Mouse (Mus musculus) retina, postnatal 1 day (tissue): ENCODE measurements around the gene Zfp239.
A peak's percentile ranks its signal among the peaks of the same experiment; 100 is the strongest.

Source experiments
- DNase-seq: peaks from one replicate; pipeline ENCODE4 v3.0.0-alpha.2; 2012

Zfp239 gene

DNA sequence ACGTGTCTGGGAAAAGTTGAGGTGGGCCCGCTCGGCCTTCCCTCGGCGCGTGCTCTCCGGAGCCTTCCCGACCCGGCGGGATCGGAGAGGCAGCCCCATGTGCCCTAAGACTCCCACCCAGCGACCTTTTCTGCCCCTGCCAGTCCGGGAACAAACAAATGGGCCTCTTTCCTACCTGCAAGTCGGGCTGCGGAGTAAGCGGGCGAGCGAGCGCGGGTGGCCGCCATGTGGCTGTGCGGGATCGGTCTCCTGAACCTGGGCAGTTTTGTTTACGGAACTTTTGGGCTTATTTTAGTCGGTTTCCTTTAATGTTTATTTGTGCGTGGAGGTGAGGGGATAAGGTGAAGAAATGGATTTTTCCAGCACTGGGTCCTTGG lies 46.1 kb downstream of the Zfp239 start:
- no peak for DNase-seq

DNA sequence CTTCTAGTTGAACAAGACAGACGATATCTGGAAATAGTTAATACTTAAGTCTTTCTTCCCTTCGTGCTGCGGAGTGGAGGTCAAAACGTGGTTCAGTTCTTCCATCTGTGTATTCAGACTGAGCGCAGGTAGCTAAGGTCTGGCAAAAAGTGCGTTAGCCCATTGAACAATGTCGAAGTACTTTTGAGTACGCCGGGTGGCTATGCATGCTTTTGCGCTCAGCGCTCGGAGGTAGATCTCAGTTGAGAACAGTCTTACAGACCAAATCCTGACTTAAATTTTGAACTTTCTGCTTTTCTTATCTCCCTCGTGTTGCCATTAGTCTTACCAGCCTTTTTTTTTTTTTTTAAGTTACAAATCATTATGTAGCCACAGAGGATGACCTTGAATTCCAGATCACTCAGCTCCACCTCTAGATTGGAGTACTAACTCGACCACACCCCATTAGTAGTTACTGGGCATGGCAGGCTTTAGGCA lies 46.6 kb downstream of the Zfp239 start:
- DNase-seq, result no peak

DNA sequence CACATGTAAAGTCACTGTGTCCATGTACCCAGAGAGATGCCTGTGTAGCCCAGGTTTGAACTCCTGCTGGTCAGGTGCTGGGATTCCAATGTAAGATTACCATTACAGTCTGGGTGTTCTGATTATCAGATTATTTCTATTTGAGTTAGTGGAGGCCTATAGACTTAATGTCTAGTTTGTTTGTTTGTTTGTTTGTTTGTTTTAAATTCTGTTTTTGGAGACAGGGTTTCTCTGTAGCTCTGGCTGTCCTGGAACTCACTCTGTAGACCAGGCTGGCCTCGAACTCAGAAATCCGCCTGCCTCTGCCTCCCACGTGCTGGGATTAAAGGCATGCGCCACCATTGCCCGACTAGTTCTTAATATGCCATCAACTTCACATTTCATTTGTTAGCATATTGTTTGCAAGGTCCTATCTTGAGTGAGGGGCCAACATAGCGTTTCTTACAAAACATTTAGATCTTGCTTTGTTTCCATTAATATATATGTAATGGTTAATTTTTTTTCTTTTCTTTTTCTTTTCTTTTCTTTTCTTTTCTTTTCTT lies 48.3 kb downstream of the Zfp239 start:
- no peak for DNase-seq

DNA sequence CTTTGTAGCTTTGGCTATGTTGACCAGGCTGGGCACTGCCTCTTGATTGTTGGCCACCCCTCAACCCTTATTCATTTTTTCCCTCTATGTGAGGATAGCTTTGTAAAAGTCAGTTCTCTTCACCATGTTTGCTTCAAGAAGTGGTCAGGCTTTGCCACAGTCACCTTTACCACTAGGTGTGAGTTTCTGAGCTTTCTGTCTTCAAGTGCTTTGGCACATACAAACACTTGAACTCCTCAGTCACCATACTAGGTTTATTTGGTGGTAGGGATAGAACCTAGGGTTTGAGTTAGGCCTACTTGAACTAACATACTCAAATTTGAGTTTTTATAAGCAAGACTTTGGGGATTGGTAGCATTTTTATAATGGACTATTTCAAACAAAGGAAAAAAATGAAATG lies 52.6 kb downstream of the Zfp239 start:
- no peak for DNase-seq

DNA sequence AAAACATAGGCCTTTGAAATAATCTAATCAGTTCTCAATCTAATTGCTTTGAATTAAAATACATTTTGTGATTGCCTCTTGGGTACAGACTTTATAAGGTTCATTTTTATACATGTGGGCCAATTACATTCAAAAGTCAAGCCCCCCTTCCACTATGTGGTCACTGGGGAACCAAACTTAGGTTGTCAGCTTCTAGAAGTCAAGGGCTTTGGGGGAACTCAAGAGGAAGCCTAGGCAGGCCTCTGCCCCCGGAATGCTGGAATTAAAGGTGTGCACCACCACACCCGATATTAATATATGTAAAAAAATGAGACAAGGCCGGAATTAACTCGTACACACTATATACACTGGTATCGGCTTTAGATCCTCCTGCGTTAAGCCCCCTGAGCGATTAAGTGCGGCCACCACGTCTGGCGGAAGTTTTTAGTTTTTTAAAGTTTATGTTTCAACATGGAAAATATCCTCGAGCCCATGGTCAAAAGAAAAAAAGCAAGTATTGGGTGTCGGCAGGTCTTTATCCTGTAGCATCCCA lies 54.4 kb downstream of the Zfp239 start:
- DNase-seq, result no peak

DNA sequence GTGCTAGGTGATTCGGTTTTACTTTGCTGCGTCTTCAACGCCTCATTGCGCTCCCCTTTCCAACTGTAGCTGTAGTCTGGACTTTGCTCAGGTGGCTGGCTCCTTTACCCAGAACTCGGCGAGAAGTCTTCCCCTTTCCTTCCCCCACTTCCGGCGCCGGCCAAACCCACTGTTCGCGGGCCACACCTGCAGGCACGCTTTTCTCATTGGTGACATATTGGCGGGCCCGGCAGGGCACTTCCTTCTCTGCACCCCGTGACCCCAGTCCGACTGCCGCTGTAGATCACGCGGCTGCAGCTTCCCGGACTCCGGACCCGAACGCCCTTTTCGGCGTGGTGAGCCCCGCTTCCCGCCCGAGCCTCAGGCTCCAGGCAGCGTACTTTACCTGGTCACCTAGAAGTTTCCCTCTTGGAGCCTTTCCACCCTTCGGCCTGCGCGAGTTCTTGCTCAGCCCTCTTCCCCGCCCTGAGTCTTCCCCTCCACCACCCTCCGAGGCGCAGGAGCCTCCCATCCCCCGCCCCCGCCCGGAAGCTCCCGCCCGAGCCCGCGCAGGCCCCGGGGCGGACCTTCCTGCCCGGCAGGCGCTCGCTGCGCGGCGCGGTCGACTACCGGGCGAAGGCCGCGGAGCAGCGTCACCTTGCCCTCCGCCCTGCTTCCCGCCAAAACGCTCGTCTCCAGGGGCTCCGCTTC lies 55.0 kb downstream of the Zfp239 start:
- peak; percentile 87 for DNase-seq

DNA sequence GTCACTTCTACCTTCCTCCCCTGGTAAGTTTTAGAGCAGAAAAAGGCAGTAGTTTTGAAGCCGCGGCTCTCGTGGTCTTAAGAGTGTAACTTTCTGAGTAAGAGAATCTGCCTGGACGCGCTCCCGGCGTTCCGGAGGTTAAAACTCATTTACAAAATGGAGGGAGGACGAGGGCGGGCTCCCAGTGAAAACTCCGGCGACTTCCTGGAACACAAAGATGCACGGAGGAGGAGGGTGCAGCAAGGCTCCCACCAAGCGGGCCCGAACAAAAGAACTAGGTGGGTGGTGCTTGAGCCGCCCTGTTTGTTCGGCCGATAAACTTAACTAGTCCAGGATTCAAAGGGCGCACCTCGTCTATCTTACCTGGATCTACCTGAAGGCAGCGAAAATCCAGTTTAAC lies 55.7 kb downstream of the Zfp239 start:
- peak; percentile 76 for DNase-seq

DNA sequence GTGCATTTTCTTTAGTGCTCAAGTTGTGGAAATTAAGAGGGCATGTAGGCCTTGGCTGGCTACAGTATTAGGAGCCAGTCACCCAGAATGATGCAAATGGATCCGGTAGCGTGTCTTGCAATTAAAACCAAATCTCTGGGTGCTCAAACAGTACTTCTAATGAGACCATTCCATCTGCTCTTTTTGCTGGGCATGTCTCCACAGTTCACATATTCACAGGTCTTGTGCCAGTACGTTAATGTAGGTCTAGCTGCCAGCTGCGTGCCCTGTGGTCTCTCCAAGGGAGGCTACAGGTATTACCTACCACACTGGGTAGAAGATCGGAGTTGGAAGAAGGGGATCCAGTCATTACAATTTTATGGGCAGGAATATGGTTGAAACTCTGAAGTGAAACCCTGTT lies 56.1 kb downstream of the Zfp239 start:
- no peak for DNase-seq

DNA sequence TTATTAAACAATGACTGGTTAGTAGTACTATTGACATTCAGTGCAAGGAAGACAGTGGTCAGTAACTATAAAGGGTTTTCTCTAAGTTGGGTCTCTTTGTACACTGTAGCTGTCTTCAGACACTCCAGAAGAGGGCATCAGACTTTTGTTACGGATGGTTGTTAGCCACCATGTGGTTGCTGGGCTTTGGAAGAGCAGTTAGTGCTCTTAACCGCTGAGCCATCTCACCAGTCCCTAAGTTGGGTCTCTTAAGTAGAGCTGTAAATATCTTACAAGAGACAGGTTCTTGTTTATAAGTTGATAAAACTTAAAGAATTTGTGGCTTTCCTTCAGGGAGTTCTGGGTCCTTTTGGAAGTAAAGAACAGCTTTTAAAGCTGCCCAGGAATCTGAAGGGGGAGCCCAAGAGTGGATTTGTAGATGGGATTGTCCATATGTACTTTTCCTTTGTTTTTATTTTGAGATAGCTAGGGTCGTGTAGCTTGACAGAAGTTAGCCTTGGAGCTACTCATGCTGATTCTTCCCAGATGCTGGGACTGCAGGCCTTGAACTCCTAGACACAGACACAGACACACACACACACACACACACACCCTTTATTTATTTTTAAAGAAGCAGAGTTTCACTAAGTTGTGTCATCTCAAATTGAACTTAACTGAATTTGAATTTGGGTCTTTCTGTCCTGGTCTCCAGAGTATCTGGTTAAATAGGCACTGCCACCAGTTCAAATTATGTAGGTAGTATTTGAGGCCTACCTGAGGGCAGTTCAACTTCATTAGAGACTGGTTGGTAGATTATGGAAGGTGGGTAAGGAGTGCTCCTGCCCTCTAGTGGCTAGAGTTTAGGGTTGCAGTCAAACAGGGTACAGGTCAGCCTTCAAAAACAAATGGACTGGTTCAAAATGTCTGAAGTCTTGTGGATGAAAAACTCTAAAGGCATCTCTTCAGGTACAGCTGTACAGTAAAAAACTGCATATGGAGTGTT lies 59.0 kb downstream of the Zfp239 start:
- peak; percentile 78 for DNase-seq

DNA sequence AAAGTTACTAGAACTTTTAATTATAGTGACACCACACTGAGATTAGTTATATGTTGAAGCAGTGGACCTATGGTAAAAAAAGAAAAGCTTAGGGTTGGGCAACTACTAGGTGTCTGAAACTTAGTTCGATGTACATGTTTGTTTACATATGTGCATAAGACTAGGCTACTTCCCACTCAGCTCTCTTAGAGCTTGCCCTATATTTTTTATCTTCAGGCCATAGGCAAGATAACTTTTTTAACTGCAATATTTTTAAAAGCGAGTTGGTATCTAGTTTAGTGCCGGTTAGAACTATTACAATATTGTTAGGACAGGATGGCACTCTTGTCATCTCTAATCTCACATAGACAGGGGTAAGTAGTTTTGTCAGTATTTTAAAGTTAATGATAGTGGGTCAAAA lies 60.1 kb downstream of the Zfp239 start:
- no peak for DNase-seq
